Mouse (Mus musculus): ENCODE measurements around the gene Anapc15-ps.

Gene Anapc15-ps

GRCm38 (mm10) chr10:95669872-95670271 is 3.4 kb downstream of the Anapc15-ps start:
- no peak for DNase-seq (ENCODE audit: low read depth, low spot score)

DNA sequence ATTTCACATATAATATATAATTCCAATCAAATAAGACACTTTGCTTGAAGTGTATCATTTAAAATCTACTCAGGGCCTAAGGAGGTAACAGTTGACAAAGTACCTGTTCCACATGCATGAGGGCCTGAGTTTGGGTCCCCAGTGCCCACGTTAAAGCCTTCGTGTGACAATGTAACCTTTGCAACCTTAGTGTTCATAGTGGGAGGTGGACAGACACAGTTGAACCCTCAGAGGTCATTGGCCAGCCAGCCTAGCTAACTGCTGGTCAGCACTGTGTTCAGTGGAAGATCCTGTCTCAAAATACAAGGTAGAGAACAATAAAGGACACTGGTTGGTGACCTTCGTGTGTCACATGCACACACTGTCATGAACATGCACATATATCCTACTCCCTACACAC is 4.2 kb downstream of the Anapc15-ps start:
- DNase-seq (ENCODE audit: low read depth, low spot score), result no peak

- no peak for DNase-seq (ENCODE audit: low read depth, low spot score)
Measured at GRCm38 (mm10) chr10:95667371-95668030, 5.8 kb downstream of the Anapc15-ps start.

DNA sequence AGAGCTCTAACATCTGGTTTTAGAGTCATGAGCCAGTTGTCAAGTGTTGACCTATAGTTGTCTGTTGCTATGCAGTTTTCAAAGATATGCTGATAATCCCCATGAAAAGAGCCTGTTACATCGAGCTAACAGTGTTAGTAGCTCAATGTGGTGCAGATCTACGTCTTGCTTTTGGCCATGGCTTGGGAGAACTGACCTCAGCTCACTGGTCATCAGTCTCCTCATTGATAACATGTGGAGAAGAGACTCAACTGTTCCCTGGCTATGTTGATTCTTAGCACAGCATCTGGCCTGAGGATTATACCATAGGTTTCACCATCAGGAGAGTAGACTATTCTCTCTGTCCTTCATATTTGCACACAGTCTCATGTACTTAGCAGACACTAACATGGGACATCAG is 6.5 kb downstream of the Anapc15-ps start:
- no peak for DNase-seq (ENCODE audit: low read depth, low spot score)

DNA sequence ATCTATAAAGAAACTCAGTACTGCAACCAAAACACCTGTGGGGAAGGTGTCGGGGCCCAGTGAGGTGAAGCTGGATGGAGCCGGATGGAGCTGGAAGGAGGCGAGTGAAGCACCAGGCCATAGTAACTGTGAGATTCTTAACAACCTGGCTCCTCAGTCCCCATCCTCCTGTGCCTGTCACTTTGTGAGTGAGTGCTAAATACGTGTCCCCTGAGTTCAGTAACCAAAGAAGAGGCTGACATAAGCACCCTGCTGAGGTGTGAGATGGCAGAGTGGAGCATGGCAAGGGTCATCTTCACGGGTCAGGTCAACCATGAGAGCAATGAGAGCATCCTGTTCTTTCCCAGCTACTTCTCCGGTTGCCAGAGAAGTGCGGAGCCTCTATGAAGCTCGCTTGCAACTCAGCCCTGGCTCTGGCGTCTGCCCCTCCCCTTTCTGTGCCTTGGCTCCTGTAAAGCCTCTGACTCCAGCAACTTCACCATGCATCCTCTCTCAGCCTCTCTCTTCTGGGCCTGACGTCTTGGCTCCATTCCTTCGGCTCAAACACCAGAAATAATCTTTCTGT is 7.7 kb downstream of the Anapc15-ps start:
- no peak for DNase-seq (ENCODE audit: low read depth, low spot score)

DNA sequence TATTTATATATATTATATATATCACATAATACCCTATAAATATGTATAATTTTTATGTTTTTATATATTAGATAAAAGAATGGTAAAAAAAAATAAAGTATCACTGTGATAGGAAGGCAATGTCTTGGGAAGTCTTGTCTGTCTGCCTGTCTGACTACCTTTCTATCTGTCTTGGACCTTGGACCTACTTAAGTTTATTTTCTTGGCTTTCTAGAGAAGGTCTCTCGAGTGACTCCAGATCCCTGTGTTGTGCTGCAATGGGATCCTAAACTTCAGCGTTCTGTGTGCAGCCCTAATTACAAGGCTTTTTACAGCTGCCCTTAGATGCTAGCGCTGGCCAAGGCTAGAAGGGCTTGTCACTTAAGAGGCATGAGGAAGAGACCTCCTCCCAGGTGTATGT is 8.6 kb downstream of the Anapc15-ps start:
- no peak for DNase-seq (ENCODE audit: low read depth, low spot score)

DNA sequence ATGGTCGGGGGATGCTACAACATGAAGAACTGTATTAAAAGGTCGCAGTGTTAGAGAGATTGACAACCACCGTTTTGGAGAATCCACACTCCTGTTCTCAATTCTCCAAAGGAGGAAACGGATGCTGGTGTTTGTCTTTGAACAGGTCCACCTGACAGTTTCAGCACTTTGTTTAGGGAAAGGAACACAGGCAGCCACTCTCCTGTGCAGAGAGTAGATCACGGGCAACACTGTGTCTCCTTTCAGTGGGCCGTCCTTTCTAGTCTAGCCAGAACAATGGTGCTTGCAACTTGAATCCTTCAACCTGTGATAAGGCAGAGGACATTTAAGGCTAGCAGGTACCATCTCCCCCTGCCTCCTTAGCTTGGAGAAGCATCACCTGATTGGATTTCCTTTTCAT is 12.9 kb downstream of the Anapc15-ps start:
- DNase-seq (ENCODE audit: low read depth, low spot score), result no peak

- DNase-seq (ENCODE audit: low read depth, low spot score), result peak; percentile 47
Measured at GRCm38 (mm10) chr10:95659471-95660150, 13.6 kb downstream of the Anapc15-ps start.

DNA sequence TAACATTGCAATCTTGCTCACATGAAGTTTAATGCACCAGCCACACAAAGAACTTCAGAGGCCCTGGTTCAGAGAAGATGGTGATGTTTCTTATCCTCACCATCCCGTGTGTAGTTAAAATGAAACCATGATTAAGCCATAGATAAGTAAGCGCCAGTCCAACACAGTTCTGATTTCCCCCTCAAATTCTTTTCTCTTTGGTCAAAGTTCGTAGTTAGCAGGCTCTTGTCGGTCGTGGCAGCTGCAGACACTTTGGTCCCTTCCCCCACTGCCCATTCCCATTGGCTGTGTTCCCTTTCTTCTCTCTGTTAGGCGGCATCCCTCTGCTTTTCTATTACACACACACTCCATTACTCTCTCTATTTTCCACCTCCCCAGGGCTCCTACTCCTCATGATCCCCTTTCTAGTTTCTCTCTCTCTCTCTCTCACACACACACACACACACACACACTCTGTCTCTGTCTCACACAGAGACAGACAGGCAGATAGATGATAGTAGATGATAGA is 14.4 kb downstream of the Anapc15-ps start:
- no peak for DNase-seq (ENCODE audit: low read depth, low spot score)

- DNase-seq (ENCODE audit: low read depth, low spot score), result no peak
Measured at GRCm38 (mm10) chr10:95656236-95657225, 16.7 kb downstream of the Anapc15-ps start.

- DNase-seq (ENCODE audit: low read depth, low spot score), result no peak
Measured at GRCm38 (mm10) chr10:95652131-95652530, 21.1 kb downstream of the Anapc15-ps start.

- DNase-seq (ENCODE audit: low read depth, low spot score), result no peak
Measured at GRCm38 (mm10) chr10:95648326-95648888, 24.8 kb downstream of the Anapc15-ps start.

DNA sequence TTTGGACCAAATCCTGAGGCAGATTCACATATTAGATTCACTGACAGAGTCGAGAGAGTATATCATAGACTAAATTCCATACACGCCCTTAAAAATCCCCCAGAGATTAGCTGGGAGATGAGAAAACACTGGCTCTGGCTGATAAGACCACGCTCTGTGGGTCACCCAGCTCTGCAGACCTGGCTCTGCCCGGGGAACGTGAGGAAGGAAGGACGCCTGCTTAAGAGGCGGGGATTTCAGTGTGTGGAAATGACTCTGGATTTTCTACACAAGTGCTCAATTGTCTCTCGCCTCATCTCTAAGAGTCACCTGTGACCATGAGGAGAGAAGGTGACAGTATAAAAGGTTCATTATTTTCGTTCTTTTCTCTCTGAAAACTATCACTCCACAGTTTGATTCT is 26.1 kb downstream of the Anapc15-ps start:
- DNase-seq (ENCODE audit: low read depth, low spot score), result no peak

GRCm38 (mm10) chr10:95646576-95646975 is 26.7 kb downstream of the Anapc15-ps start:
- DNase-seq (ENCODE audit: low read depth, low spot score), result no peak

GRCm38 (mm10) chr10:95643696-95644360 is 29.4 kb downstream of the Anapc15-ps start:
- no peak for DNase-seq (ENCODE audit: low read depth, low spot score)

GRCm38 (mm10) chr10:95643042-95643441 is 30.2 kb downstream of the Anapc15-ps start:
- DNase-seq (ENCODE audit: low read depth, low spot score), result peak; percentile 96

- no peak for DNase-seq (ENCODE audit: low read depth, low spot score)
Measured at GRCm38 (mm10) chr10:95641335-95641734, 31.9 kb downstream of the Anapc15-ps start.

DNA sequence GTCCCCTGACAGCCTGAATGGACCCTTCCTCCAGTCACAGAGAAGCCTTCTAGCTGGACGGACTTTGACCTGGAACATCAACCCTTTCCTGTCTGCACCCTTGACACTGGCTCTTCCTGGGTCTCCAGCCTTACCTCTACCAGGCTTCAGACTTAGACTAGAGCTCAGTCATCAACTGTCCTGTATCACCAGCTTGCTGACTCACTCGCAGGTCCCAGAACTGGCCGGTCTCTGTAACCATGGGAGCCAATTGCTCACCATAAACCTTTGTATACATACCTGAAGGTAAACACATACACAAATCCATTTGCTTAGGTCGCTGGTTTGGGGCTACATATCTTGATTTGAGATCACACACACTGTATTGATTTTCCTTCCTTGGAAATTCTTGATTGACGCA is 33.8 kb downstream of the Anapc15-ps start:
- no peak for DNase-seq (ENCODE audit: low read depth, low spot score)

- no peak for DNase-seq (ENCODE audit: low read depth, low spot score)
Measured at GRCm38 (mm10) chr10:95634751-95635150, 38.5 kb downstream of the Anapc15-ps start.

GRCm38 (mm10) chr10:95634261-95634660 is 39.0 kb downstream of the Anapc15-ps start:
- no peak for DNase-seq (ENCODE audit: low read depth, low spot score)

DNA sequence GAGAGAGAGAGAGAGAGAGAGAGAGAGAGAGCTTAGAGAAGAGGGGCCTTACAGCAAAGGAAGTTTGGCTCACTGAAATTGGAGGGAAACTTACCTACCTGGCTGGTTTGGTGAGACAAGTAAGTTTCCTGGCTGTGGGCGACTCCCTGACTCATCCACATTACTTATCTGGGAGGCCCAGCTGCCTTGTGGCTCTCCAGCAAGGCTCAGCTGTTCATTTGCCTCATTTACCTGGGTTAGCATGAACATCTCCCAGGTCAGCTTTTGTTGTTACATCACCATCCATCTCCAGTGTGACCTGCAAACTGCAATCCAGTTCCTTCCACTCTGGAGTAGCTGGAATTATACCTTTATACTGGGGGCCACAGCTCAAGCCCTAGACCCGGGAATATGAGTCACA is 41.7 kb downstream of the Anapc15-ps start:
- no peak for DNase-seq (ENCODE audit: low read depth, low spot score)
